Mouse (Mus musculus) kidney, adult 10 weeks (tissue): ENCODE results near the gene Grb7. TPM values are rescaled to one million over a fixed set of nuclear protein-coding genes. Genes with fewer than 3 reads are reported as not detected.

Source experiments
- polyA plus RNA-seq: library from polyadenylated mRNA; stranded (reverse); fragments of 350-450 nt; fragmentation: Illumina TruSeq; extraction: RNeasy Lipid Tissue Mini Kit (QIAGEN cat#74804); gene quantifications from one replicate; pipeline ENCODE4 v1.2.3, GENCODE M21; 2014; ENCODE audit warnings: low read depth, low replicate concordance

Gene Grb7
- 5.3 TPM for polyA plus RNA-seq

GRCm38 (mm10) chr11:98446213-98446561 lies at the start of gene Grb7:
TSS of gene Grb7 (plus strand) at chr11:98446394.

DNA sequence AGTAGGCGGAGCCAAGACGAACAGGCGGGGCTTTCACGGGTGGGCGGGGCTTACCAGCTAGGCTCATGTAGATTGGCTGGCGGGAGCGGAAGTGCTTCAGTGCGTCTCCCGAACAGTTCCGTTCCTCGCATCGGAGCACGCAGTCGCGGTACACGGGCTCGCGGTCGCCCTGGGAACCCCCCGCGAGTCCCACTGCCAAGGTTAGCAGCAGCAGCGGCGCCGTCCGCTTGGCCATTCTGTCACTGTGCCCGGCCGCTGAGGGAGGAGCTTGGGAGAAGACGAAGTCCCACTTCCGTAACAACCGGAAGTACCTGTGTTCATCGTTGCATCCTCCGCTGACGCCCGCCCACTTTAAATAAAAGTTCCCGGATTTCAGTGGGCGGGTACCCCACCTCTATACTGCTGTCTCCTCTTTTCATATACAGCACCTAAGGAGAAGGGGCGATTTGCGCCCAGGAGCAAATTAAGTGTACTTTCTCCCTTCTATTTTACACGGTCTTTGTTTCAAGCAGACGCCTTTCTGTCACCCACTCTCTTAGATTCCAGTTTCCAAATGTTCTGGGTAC lies 46.0 kb upstream of the Grb7 start, which contains the start of gene Pgap3:
TSS of gene Pgap3 (minus strand) at position 330 of the 566 bp plus-strand sequence.

GRCm38 (mm10) chr11:98412273-98412796 lies 33.9 kb upstream of the Grb7 start, which contains the start of gene Erbb2:
TSS of gene Erbb2 (plus strand) at chr11:98412470.

DNA sequence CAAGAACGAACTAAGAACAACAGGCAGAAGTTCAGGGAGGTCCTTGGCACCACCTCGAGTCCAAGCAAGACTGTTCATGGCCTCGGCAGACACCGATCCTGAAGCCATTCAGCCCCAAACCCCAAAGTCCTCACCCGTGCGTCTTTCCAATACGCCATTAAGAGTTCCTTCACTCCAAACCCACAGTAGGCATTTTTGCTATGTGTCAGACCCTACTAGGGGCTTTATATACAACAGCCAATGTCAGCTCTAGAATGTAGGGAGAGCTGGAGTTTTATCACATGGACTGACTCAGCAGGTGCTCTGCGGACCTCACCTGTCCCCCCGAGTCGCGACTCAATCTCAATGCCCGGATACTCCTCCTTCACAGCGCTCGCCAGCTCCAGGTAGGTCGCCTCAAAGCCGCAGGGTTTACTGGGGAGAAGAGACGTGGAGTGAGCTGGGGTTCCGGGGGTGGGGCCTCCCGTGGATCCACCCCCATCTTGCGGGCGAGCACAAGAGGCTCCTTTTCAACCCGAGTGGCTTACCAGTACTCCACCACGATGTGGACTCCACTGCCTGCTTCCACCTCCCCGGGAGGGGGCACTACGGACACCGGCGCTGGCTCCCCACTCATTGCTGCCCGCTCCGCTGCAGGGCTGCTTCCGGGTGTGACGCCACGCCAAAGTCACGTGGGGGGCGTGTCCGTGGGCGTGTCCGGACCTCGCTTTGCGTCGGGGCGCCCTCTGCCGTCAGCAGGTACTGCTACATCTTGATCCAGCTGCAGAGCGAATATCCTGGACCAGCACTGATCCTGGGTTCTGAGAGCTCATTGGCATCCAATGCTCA lies 7.6 kb upstream of the Grb7 start, which contains the start of gene Mien1:
TSS of gene Mien1 (minus strand) at position 661 of the 828 bp plus-strand sequence.

Other genes starting within 250 kb of the Grb7 start
- gene Cdk12, start 243.3 kb upstream of the Grb7 start, polyA plus RNA-seq: 24.2 TPM
- gene Neurod2, start 116.7 kb upstream of the Grb7 start, polyA plus RNA-seq: not detected
- 6.8 TPM for gene Ppp1r1b, start 98.0 kb upstream of the Grb7 start, polyA plus RNA-seq
- 1.0 TPM for gene Stard3, start 88.0 kb upstream of the Grb7 start, polyA plus RNA-seq
- gene Tcap, start 62.6 kb upstream of the Grb7 start, polyA plus RNA-seq: not detected
- not detected for gene Pnmt, start 59.9 kb upstream of the Grb7 start, polyA plus RNA-seq
- gene Pgap3, start 45.9 kb upstream of the Grb7 start, polyA plus RNA-seq: 0.28 TPM
- gene Erbb2, start 33.9 kb upstream of the Grb7 start, polyA plus RNA-seq: 1.3 TPM
- gene Mien1, start 7.4 kb upstream of the Grb7 start, polyA plus RNA-seq: 101 TPM
- not detected for gene Ikzf3, start 99.6 kb downstream of the Grb7 start, polyA plus RNA-seq
- 0.49 TPM for gene Zpbp2, start 104.7 kb downstream of the Grb7 start, polyA plus RNA-seq
- 3.5 TPM for gene Ormdl3, start 141.0 kb downstream of the Grb7 start, polyA plus RNA-seq
- gene Lrrc3c, start 151.9 kb downstream of the Grb7 start, polyA plus RNA-seq: not detected
- gene Gm12355, start 179.3 kb downstream of the Grb7 start, polyA plus RNA-seq: not detected
- not detected for gene Gsdma3, start 180.0 kb downstream of the Grb7 start, polyA plus RNA-seq
- gene Gsdma2, start 200.4 kb downstream of the Grb7 start, polyA plus RNA-seq: not detected
- gene Gsdma, start 218.0 kb downstream of the Grb7 start, polyA plus RNA-seq: not detected
- 16.5 TPM for gene Psmd3, start 236.2 kb downstream of the Grb7 start, polyA plus RNA-seq